Mouse (Mus musculus): ENCODE data around the gene Slco2a1. TPM values are rescaled to one million over a fixed set of nuclear protein-coding genes. Genes with fewer than 3 reads are reported as not detected.

The Slco2a1 gene
- polyA plus RNA-seq, 1 experiment, result 0.12 TPM

DNA sequence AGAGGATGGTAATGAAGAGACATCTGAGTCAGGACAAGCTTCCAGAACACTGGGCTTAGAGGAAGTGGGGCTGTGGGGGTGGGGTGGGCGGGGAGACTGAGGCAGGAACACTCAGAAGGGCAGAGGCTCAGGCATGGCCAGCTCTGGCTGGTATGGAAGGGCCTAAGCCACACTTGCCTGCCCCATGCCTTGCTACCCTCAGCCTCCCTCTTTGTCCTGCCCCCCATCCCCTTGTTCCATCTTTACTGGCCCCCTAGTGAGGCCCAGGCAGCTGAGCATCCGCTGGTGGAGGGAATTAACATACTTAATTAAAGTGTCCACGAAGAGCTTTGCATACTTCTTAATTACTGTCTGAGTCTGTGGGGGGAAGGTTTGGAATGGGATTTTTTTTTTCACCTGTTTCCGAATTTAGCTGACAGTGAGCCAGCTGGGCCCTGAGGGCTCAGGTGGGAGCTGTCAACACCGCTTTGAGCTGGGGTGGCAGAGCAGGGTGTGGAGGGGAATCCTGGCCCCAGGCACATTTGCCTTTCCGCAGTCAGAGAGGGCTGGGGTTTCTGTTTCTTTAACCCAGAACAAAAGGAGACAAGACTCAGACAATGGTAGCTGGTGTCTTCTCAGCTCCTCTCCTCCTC lies 145.1 kb downstream of the Slco2a1 start:
- H3K79me2 ChIP-seq (ENCODE audit: control insufficient read depth, insufficient read depth), result no peaks in the 10 kb centered on the region
- H3K27me3 ChIP-seq (ENCODE audit: control insufficient read depth, insufficient read depth, insufficient read length), result no peaks in the 10 kb centered on the region
- no peaks in the 10 kb centered on the region for H3K36me3 ChIP-seq (ENCODE audit: control insufficient read depth, insufficient read depth)
- H3ac ChIP-seq (ENCODE audit: control insufficient read depth, insufficient read length), result no peak overlapping the region
- TF ChIP-seq TCF3 (IDR thresholded peaks at IDR 0.05; ENCODE audit: insufficient read length, low read depth) (no peak), POLR2AphosphoS2 (IDR thresholded peaks at IDR 0.05; ENCODE audit: insufficient read length, low read depth) (no peak), MAX (IDR thresholded peaks at IDR 0.05; ENCODE audit: low read depth) (no peak), MYOG (IDR thresholded peaks at IDR 0.05; ENCODE audit: control insufficient read depth in 1 of 3, insufficient read depth in 1 of 3, insufficient read length in 2 of 3, low read depth in 2 of 3) (no peak), POLR2A (IDR thresholded peaks at IDR 0.05; ENCODE audit: insufficient read length, low read depth) (no peak), TCF12 (IDR thresholded peaks at IDR 0.05; ENCODE audit: insufficient read depth, poor library complexity, severe bottlenecking) (no peak), MYOD1 (IDR thresholded peaks at IDR 0.05; ENCODE audit: control insufficient read depth in 1 of 3, insufficient read length in 2 of 3, low read depth in 2 of 3) (no peak), USF1 (IDR thresholded peaks at IDR 0.05; ENCODE audit: low read depth) (no peak), E2F4 (IDR thresholded peaks at IDR 0.05; ENCODE audit: insufficient read depth) (no peak), REST (IDR thresholded peaks at IDR 0.05; ENCODE audit: insufficient read depth, insufficient read length) (no peak), CEBPB (IDR thresholded peaks at IDR 0.05; ENCODE audit: insufficient read depth, poor library complexity, severe bottlenecking) (no peak), SRF (IDR thresholded peaks at IDR 0.05; ENCODE audit: control insufficient read depth, insufficient read length, low read depth) (no peak)
- no peak overlapping the region for H3K4me3 ChIP-seq
- no peak overlapping the region for H3K4me2 ChIP-seq (ENCODE audit: low read depth)

DNA sequence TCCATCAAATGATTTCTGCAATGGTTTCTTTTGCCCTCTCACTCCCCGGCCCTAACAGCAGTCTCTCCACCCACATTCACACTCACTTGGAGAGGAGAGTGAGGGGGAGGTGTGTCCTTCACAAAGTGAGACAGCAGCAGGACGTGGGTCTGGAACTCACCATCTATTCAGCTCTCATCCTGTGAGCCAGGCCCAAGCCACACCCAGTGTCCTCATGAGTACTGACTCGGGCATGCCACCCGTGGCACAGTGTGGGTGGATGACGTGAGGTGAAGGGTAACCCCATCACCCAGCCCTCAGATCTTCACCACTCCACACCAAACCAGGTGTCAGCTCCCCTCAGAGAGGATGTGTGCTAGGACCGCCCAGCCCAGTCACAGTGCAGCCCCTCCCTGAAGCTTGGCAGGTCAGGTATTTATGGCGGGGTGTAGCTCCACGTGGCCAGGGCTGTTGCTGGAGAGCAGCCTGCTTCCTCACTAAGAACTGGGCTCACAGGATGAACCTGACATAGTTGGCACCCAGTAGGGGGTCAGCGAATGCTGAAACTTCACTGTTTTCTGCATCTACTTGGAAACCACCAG lies 146.0 kb downstream of the Slco2a1 start:
- no peak overlapping the region for H3ac ChIP-seq (ENCODE audit: control insufficient read depth, insufficient read length)
- H3K36me3 ChIP-seq (ENCODE audit: control insufficient read depth, insufficient read depth), result no peaks in the 10 kb centered on the region
- no peak for TF ChIP-seq E2F4 (IDR thresholded peaks at IDR 0.05; ENCODE audit: insufficient read depth)
- no peak for TF ChIP-seq MYOD1 (IDR thresholded peaks at IDR 0.05; ENCODE audit: control insufficient read depth in 1 of 3, insufficient read length in 2 of 3, low read depth in 2 of 3)
- no peak for TF ChIP-seq SRF (IDR thresholded peaks at IDR 0.05; ENCODE audit: control insufficient read depth, insufficient read length, low read depth)
- TF ChIP-seq TCF12 (IDR thresholded peaks at IDR 0.05; ENCODE audit: insufficient read depth, poor library complexity, severe bottlenecking), result no peak
- TF ChIP-seq MAX (IDR thresholded peaks at IDR 0.05; ENCODE audit: low read depth), result no peak
- no peak for TF ChIP-seq CEBPB (IDR thresholded peaks at IDR 0.05; ENCODE audit: insufficient read depth, poor library complexity, severe bottlenecking)
- no peak for TF ChIP-seq REST (IDR thresholded peaks at IDR 0.05; ENCODE audit: insufficient read depth, insufficient read length)
- TF ChIP-seq POLR2A (IDR thresholded peaks at IDR 0.05; ENCODE audit: insufficient read length, low read depth), result no peak
- no peak for TF ChIP-seq USF1 (IDR thresholded peaks at IDR 0.05; ENCODE audit: low read depth)
- no peak for TF ChIP-seq MYOG (IDR thresholded peaks at IDR 0.05; ENCODE audit: control insufficient read depth in 1 of 3, insufficient read depth in 1 of 3, insufficient read length in 2 of 3, low read depth in 2 of 3)
- no peak for TF ChIP-seq POLR2AphosphoS2 (IDR thresholded peaks at IDR 0.05; ENCODE audit: insufficient read length, low read depth)
- no peak for TF ChIP-seq TCF3 (IDR thresholded peaks at IDR 0.05; ENCODE audit: insufficient read length, low read depth)
- H3K4me2 ChIP-seq (ENCODE audit: low read depth), result no peak overlapping the region
- no peak overlapping the region for H3K4me3 ChIP-seq
- no peaks in the 10 kb centered on the region for H3K79me2 ChIP-seq (ENCODE audit: control insufficient read depth, insufficient read depth)
- no peaks in the 10 kb centered on the region for H3K27me3 ChIP-seq (ENCODE audit: control insufficient read depth, insufficient read depth, insufficient read length)

DNA sequence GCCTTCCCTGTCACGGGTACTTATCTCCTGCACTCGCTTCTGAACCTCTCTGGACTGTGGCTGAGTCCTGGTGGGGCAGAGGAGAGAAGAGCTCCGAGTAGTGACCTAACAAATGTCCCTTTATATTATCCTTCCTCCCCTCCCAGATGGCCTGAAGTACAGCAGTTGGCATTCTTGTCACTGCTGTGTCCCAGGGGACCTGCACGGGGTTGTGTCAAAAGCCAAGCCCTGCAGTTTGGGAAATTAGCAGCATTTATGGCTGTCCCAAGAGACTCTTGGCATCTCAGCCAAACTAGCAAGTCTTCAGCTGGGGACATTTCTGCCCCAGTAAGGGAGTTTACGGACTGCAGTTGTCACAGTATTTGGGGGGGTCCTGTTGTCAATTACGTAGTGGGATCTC lies 151.0 kb downstream of the Slco2a1 start:
- no peak overlapping the region for H3ac ChIP-seq (ENCODE audit: control insufficient read depth, insufficient read length)
- no peaks in the 10 kb centered on the region for H3K79me2 ChIP-seq (ENCODE audit: control insufficient read depth, insufficient read depth)
- H3K4me2 ChIP-seq (ENCODE audit: low read depth), result no peak overlapping the region
- H3K4me3 ChIP-seq, result no peak overlapping the region
- TF ChIP-seq SRF (IDR thresholded peaks at IDR 0.05; ENCODE audit: control insufficient read depth, insufficient read length, low read depth) (no peak), E2F4 (IDR thresholded peaks at IDR 0.05; ENCODE audit: insufficient read depth) (no peak), CEBPB (IDR thresholded peaks at IDR 0.05; ENCODE audit: insufficient read depth, poor library complexity, severe bottlenecking) (no peak), POLR2A (IDR thresholded peaks at IDR 0.05; ENCODE audit: insufficient read length, low read depth) (no peak), USF1 (IDR thresholded peaks at IDR 0.05; ENCODE audit: low read depth) (no peak), MAX (IDR thresholded peaks at IDR 0.05; ENCODE audit: low read depth) (no peak), MYOD1 (IDR thresholded peaks at IDR 0.05; ENCODE audit: control insufficient read depth in 1 of 3, insufficient read length in 2 of 3, low read depth in 2 of 3) (no peak), MYOG (IDR thresholded peaks at IDR 0.05; ENCODE audit: control insufficient read depth in 1 of 3, insufficient read depth in 1 of 3, insufficient read length in 2 of 3, low read depth in 2 of 3) (no peak), POLR2AphosphoS2 (IDR thresholded peaks at IDR 0.05; ENCODE audit: insufficient read length, low read depth) (no peak), TCF12 (IDR thresholded peaks at IDR 0.05; ENCODE audit: insufficient read depth, poor library complexity, severe bottlenecking) (no peak), REST (IDR thresholded peaks at IDR 0.05; ENCODE audit: insufficient read depth, insufficient read length) (no peak), TCF3 (IDR thresholded peaks at IDR 0.05; ENCODE audit: insufficient read length, low read depth) (no peak)
- H3K36me3 ChIP-seq (ENCODE audit: control insufficient read depth, insufficient read depth), result no peaks in the 10 kb centered on the region
- no peaks in the 10 kb centered on the region for H3K27me3 ChIP-seq (ENCODE audit: control insufficient read depth, insufficient read depth, insufficient read length)

DNA sequence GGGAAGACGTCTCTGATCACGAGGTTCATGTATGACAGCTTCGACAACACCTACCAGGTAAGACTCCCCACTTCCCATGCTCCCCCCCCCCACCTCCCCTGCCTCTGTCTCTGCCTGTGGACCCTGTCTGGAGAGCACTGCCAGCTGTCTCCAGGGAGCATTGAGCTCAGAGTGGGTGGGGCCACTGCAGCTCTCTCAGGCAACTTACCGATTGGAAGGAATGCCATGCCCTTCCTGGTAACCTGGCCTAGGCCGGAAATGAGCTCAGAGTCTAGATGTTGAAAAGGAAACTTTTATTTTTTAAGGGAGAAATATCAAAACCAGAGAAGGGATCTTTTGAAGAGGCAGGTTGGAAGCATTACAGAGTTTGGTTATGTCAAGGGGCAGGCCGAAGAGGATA lies 151.9 kb downstream of the Slco2a1 start:
- no peaks in the 10 kb centered on the region for H3K27me3 ChIP-seq (ENCODE audit: control insufficient read depth, insufficient read depth, insufficient read length)
- H3K36me3 ChIP-seq (ENCODE audit: control insufficient read depth, insufficient read depth), result no peaks in the 10 kb centered on the region
- TF ChIP-seq TCF12 (IDR thresholded peaks at IDR 0.05; ENCODE audit: insufficient read depth, poor library complexity, severe bottlenecking) (no peak), MYOG (IDR thresholded peaks at IDR 0.05; ENCODE audit: control insufficient read depth in 1 of 3, insufficient read depth in 1 of 3, insufficient read length in 2 of 3, low read depth in 2 of 3) (no peak), USF1 (IDR thresholded peaks at IDR 0.05; ENCODE audit: low read depth) (no peak)
- no peak overlapping the region for H3ac ChIP-seq (ENCODE audit: control insufficient read depth, insufficient read length)
- no peaks in the 10 kb centered on the region for H3K79me2 ChIP-seq (ENCODE audit: control insufficient read depth, insufficient read depth)
- no peak overlapping the region for H3K4me3 ChIP-seq
- no peak overlapping the region for H3K4me2 ChIP-seq (ENCODE audit: low read depth)
